Mouse (Mus musculus): ENCODE measurements around the gene Ccl20. TPM values are rescaled to one million over a fixed set of nuclear protein-coding genes. Genes with fewer than 3 reads are reported as not detected.

Ccl20 gene
- polyA plus RNA-seq, 1 experiment from 2014 or later = 0.37 TPM

DNA sequence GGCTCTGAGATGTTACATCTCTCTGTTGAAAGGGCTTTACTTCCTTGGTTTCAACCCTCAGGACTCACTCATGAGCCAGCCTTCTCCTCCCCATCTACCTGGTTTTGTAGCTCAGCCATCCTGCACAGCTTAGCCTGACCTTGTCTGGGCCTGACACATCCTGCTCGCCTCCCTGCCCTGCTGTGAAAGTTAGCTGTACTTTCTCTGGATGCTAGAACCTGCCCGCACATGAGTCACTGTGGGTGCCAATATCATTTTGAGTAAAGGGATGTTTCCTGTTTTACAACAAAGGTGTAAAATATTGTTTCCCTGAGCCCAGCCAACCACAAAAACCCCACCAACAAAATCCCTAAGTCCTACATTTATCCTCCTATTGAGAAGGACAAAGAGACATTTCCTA is 6.6 kb downstream of the Ccl20 start:
- Histone ChIP-seq H3K27me3 (replicated peaks; ENCODE audit: insufficient read depth, low read length) (no peaks in the 10 kb centered on the region), H3K4me3 (ENCODE audit: low read depth, low read length) (no peak overlapping the region), H3K9me3 (ENCODE audit: low read length) (no peaks in the 10 kb centered on the region), H3K27ac (ENCODE audit: low read length) (no peak overlapping the region), H3K4me1 (ENCODE audit: insufficient read depth, low read depth, low read length) (no peaks in the 10 kb centered on the region), H3K9ac (replicated peaks; ENCODE audit: low read depth) (no peak overlapping the region), H3K36me3 (ENCODE audit: insufficient read depth, low read length) (no peaks in the 10 kb centered on the region), H3K4me2 (replicated peaks; ENCODE audit: low read depth, low read length) (no peak overlapping the region)
- TF ChIP-seq EP300 (IDR thresholded peaks at IDR 0.05) (no peak), CTCF (IDR thresholded peaks at IDR 0.05) (no peak)
- DNase-seq (ENCODE audit: low spot score) (no peak), ATAC-seq (no peak)
- 83% methylated on average over 2 of the region's 2 CpGs for WGBS

DNA sequence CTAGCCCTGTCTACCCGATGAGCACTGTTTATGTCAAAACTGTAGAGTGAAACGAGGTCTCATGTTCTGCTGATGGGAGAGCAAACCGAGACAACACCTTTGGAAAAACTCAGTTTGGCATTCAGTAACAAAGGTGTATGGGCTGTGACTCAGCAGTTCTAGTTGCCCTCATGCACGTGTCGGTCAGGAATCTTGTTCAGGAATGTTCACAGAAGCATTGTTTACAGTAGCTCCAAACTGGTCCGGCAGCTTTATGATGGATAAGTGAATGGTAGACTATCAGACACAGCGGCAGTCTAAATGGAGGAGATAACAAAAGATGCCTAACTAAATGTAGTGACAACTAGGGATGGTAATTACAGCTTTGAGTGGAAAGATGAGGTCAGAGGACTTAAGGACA is 19.3 kb downstream of the Ccl20 start:
- TF ChIP-seq EP300 (IDR thresholded peaks at IDR 0.05) (peak; percentile 88), CTCF (IDR thresholded peaks at IDR 0.05) (no peak)
- Histone ChIP-seq H3K9me3 (ENCODE audit: low read length) (no peaks in the 10 kb centered on the region), H3K4me3 (ENCODE audit: low read depth, low read length) (no peak overlapping the region), H3K9ac (replicated peaks; ENCODE audit: low read depth) (no peak overlapping the region), H3K4me2 (replicated peaks; ENCODE audit: low read depth, low read length) (0 out of 2 replicates have a peak overlapping the region, but pooled peaks have one; percentile 17), H3K4me1 (ENCODE audit: insufficient read depth, low read depth, low read length) (no peaks in the 10 kb centered on the region; the same call in 1 of the 2 replicates), H3K27me3 (replicated peaks; ENCODE audit: insufficient read depth, low read length) (no peaks in the 10 kb centered on the region), H3K27ac (ENCODE audit: low read length) (no peak overlapping the region; the same call in 1 of the 2 replicates), H3K36me3 (ENCODE audit: insufficient read depth, low read length) (no peaks in the 10 kb centered on the region)
- peak; percentile 83 for ATAC-seq
- peak; percentile 83 for DNase-seq (ENCODE audit: low spot score)
- WGBS = 18% methylated on average over 7 of the region's 7 CpGs

DNA sequence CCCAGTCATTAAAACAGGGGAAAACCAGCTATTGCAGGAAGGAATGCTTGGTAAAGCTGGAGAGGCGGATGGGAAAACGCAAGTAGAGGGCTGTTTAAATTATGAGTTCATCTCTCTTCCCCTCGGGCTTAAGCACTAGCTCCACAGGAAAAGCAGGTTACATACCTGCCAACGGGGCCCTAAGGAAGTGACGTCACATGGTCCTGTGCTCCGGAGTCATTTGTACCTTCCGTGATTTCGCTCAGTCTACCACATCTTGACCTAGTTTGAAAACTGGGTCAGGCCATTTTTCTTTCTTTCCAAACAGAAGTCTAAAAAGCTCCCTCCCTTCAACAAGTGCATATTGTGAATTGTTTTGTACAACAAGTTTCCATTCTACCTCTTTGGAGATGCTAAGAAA is 21.3 kb downstream of the Ccl20 start:
- no peaks in the 10 kb centered on the region for H3K27me3 ChIP-seq (replicated peaks; ENCODE audit: insufficient read depth, low read length)

DNA sequence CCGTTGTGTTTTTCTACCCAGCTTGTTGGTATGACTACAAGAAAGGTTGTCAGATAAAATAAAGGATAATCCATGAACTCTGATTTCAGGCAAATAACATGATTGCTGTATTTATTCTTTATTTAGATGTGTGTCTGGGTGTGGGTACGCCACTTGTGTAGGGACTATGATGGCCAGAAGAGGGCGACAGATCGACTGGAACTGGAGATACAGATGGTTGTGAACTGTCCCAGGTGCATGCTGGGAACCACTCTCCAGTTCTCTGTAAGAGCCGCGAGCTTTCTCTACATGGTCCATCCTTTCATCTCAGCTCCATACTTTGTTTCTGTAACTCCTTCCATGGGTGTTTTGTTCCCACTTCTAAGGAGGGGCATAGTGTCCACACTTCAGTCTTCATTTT is 22.2 kb downstream of the Ccl20 start:
- no peaks in the 10 kb centered on the region for H3K27me3 ChIP-seq (replicated peaks; ENCODE audit: insufficient read depth, low read length)
- H3K36me3 ChIP-seq (ENCODE audit: insufficient read depth, low read length) = no peaks in the 10 kb centered on the region
- TF ChIP-seq EP300 (IDR thresholded peaks at IDR 0.05) = no peak
- no peak for TF ChIP-seq CTCF (IDR thresholded peaks at IDR 0.05)
- no peak overlapping the region for H3K27ac ChIP-seq (ENCODE audit: low read length)
- H3K4me1 ChIP-seq (ENCODE audit: insufficient read depth, low read depth, low read length) = no peaks in the 10 kb centered on the region; the same call in 1 of the 2 replicates
- 82% methylated on average over 6 of the region's 6 CpGs for WGBS
- no peak overlapping the region for H3K4me3 ChIP-seq (ENCODE audit: low read depth, low read length)
- DNase-seq (ENCODE audit: low spot score) (no peak), ATAC-seq (no peak)
- no peak overlapping the region for H3K4me2 ChIP-seq (replicated peaks; ENCODE audit: low read depth, low read length)
- no peaks in the 10 kb centered on the region for H3K9me3 ChIP-seq (ENCODE audit: low read length)
- H3K9ac ChIP-seq (replicated peaks; ENCODE audit: low read depth) = no peak overlapping the region

More for the DNA sequence above, 21.3 kb downstream of the Ccl20 start:
- ATAC-seq (peak; percentile 43), DNase-seq (ENCODE audit: low spot score) (peak; percentile 79)
- no peaks in the 10 kb centered on the region for H3K36me3 ChIP-seq (ENCODE audit: insufficient read depth, low read length)
- no peak overlapping the region for H3K27ac ChIP-seq (ENCODE audit: low read length)
- H3K9ac ChIP-seq (replicated peaks; ENCODE audit: low read depth) = no peak overlapping the region
- no peaks in the 10 kb centered on the region; the same call in 1 of the 2 replicates for H3K4me1 ChIP-seq (ENCODE audit: insufficient read depth, low read depth, low read length)
- H3K4me2 ChIP-seq (replicated peaks; ENCODE audit: low read depth, low read length) = no peak overlapping the region
- no peak overlapping the region for H3K4me3 ChIP-seq (ENCODE audit: low read depth, low read length)
- no peak for TF ChIP-seq CTCF (IDR thresholded peaks at IDR 0.05)
- peak; percentile 74 for TF ChIP-seq EP300 (IDR thresholded peaks at IDR 0.05)
- 46% methylated on average over 8 of the region's 8 CpGs for WGBS
- H3K9me3 ChIP-seq (ENCODE audit: low read length) = no peaks in the 10 kb centered on the region

DNA sequence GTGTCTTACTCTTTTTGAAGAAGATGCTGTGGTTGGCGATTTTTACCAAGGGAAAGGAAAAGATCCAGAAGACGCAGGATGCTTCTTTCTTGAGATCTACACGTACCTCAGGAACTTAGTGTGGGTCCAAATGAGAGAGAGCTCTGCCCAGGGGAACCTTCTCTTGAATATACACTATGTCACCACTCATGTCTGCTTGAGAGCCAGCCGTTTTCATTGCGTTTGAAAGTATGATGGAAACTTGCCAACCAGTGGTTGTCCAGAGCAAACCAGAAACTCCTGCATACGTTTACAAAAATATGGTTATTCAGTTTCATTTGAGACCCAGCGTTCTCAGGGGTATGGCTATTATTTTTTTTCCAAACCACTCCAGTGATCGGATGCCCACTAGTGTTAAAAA is 24.9 kb downstream of the Ccl20 start:
- TF ChIP-seq EP300 (IDR thresholded peaks at IDR 0.05) = no peak
- no peak for TF ChIP-seq CTCF (IDR thresholded peaks at IDR 0.05)

DNA sequence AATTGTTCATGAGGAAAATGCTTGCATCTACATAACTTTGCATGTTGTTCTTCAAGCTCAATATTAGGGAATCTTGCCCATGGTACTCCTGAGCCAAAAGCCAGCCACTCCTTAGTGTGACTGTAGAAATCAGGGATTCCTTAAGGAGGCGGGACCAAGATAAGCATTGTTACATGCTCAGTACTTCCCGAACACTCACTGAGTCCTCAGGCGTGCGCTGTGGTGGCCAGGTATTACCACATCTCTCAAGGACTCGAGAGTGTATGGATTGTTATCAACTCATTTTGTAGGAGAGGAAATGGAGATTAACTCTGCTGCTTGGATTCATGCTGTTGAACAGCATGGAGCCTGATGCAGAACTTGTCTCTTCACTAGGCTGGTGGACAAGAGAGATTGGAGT is 25.5 kb downstream of the Ccl20 start:
- Histone ChIP-seq H3K36me3 (ENCODE audit: insufficient read depth, low read length) (no peaks in the 10 kb centered on the region), H3K9me3 (ENCODE audit: low read length) (no peaks in the 10 kb centered on the region), H3K9ac (replicated peaks; ENCODE audit: low read depth) (no peak overlapping the region), H3K27ac (ENCODE audit: low read length) (peak overlapping the region; percentile 77), H3K4me2 (replicated peaks; ENCODE audit: low read depth, low read length) (peak overlapping the region; percentile 8; the same call in 1 of the 2 replicates), H3K4me1 (ENCODE audit: insufficient read depth, low read depth, low read length) (no peaks in the 10 kb centered on the region), H3K27me3 (replicated peaks; ENCODE audit: insufficient read depth, low read length) (no peaks in the 10 kb centered on the region), H3K4me3 (ENCODE audit: low read depth, low read length) (no peak overlapping the region)
- WGBS = 42% methylated on average over 5 of the region's 5 CpGs
- TF ChIP-seq EP300 (IDR thresholded peaks at IDR 0.05) (peak; percentile 93), CTCF (IDR thresholded peaks at IDR 0.05) (no peak)
- DNase-seq (ENCODE audit: low spot score) (peak; percentile 93), ATAC-seq (peak; percentile 98)

More for the DNA sequence above, 24.9 kb downstream of the Ccl20 start:
- Histone ChIP-seq H3K27ac (ENCODE audit: low read length) (peak overlapping the region; percentile 77), H3K4me1 (ENCODE audit: insufficient read depth, low read depth, low read length) (no peaks in the 10 kb centered on the region; the same call in 1 of the 2 replicates), H3K36me3 (ENCODE audit: insufficient read depth, low read length) (no peaks in the 10 kb centered on the region), H3K27me3 (replicated peaks; ENCODE audit: insufficient read depth, low read length) (no peaks in the 10 kb centered on the region), H3K4me3 (ENCODE audit: low read depth, low read length) (no peak overlapping the region), H3K4me2 (replicated peaks; ENCODE audit: low read depth, low read length) (peak overlapping the region; percentile 8; the same call in 1 of the 2 replicates), H3K9ac (replicated peaks; ENCODE audit: low read depth) (no peak overlapping the region), H3K9me3 (ENCODE audit: low read length) (no peaks in the 10 kb centered on the region)
- ATAC-seq (peak; percentile 66), DNase-seq (ENCODE audit: low spot score) (peak; percentile 76)
- WGBS = 52% methylated on average over 8 of the region's 8 CpGs

DNA sequence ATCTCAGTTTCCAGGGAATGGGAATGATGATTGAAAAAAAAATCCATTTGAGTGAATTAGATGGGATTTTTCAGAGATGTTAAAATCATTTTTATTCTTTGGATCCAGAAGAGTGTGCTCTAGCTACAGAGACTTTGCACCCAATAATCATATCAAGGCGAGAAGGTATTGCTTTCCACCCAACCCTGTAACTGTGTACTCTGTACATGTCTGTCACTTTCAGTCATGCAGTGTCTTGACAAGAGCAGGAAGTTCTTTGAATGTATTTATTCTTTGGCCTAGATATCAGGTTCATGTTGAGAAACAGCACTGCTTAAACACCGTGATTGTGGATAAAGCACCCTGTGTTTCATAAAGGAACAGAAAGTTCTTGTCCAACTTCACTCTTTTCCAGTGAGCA is 30.0 kb downstream of the Ccl20 start:
- Histone ChIP-seq H3K4me1 (ENCODE audit: insufficient read depth, low read depth, low read length) (no peaks in the 10 kb centered on the region), H3K9me3 (ENCODE audit: low read length) (no peaks in the 10 kb centered on the region), H3K36me3 (ENCODE audit: insufficient read depth, low read length) (no peaks in the 10 kb centered on the region), H3K4me2 (replicated peaks; ENCODE audit: low read depth, low read length) (no peak overlapping the region), H3K9ac (replicated peaks; ENCODE audit: low read depth) (no peak overlapping the region), H3K27ac (ENCODE audit: low read length) (no peak overlapping the region), H3K27me3 (replicated peaks; ENCODE audit: insufficient read depth, low read length) (no peaks in the 10 kb centered on the region), H3K4me3 (ENCODE audit: low read depth, low read length) (no peak overlapping the region)
- WGBS = 55% methylated on average over 2 of the region's 2 CpGs
- no peak for DNase-seq (ENCODE audit: low spot score)
- ATAC-seq = no peak
- TF ChIP-seq EP300 (IDR thresholded peaks at IDR 0.05) (no peak), CTCF (IDR thresholded peaks at IDR 0.05) (no peak)
